Mouse (Mus musculus) CH12.LX (cell line): ENCODE measurements at regions not wholly inside any gene's neighbourhood (a gene's known extent, or its start where the extent isn't known, plus 50 kb on each side); places are given as distances from the start of the nearest gene placed in this dataset.

ENCODE experiments used
- DNase-seq: peaks from one replicate; pipeline ENCODE4 v3.0.0-alpha.2; 2013; ENCODE audit errors: extremely low read depth
- H3K27ac ChIP-seq: 2 replicates; pipeline ENCODE4 v1.5.1; 2012; ENCODE audit warnings: low read depth, mild to moderate bottlenecking, control low read depth, moderate library complexity; ENCODE audit not compliant: insufficient read depth
- H3K27me3 ChIP-seq: replicated peaks from 2 replicates; pipeline ENCODE3; 2012; ENCODE audit warnings: inconsistent platforms
- H3K36me3 ChIP-seq, 2 experiments: replicated peaks in 1 of 2; 2 replicates each; pipeline versions ENCODE3 to v1.6.1; 2012; ENCODE audit warnings: inconsistent platforms in 1 of 2, low read length in 1 of 2, mild to moderate bottlenecking in 1 of 2, mixed read lengths in 1 of 2, moderate library complexity in 1 of 2; ENCODE audit not compliant: control insufficient read depth in 1 of 2, insufficient read depth in 1 of 2
- H3K4me1 ChIP-seq, 2 experiments: 2 replicates each; pipeline ENCODE4 v1.6.1; 2012; ENCODE audit warnings: inconsistent platforms in 1 of 2, moderate library complexity in 1 of 2; ENCODE audit not compliant: insufficient read depth in 2 of 2, control insufficient read depth in 1 of 2
- H3K4me2 ChIP-seq: 2 replicates; pipeline ENCODE4 v1.6.1; 2012; ENCODE audit warnings: low read depth, mild to moderate bottlenecking, control low read depth; ENCODE audit not compliant: poor library complexity, insufficient read depth, severe bottlenecking
- H3K4me3 ChIP-seq, 3 experiments: fragments of 150-350 bp in 1 of 3; sonication (generic) in 1 of 3; replicated peaks in 1 of 3; 2 replicates each; pipeline versions ENCODE3 to v1.5.1; 2011 to 2012; ENCODE audit warnings: low read depth in 2 of 3, low read length in 2 of 3, mild to moderate bottlenecking in 2 of 3, moderate library complexity in 2 of 3, control low read depth in 1 of 3, improper control_type of control experiment in 1 of 3, inconsistent platforms in 1 of 3, mixed read lengths in 1 of 3; ENCODE audit not compliant: poor library complexity in 1 of 3
- H3K79me2 ChIP-seq: replicated peaks from 2 replicates; pipeline ENCODE4 v1.6.1; 2012; ENCODE audit warnings: mild to moderate bottlenecking, moderate library complexity; ENCODE audit not compliant: control insufficient read depth, poor library complexity, insufficient read depth, severe bottlenecking; ENCODE audit errors: extremely low read depth
- H3K9ac ChIP-seq: 2 replicates; pipeline ENCODE4 v1.6.1; 2012; ENCODE audit warnings: low read depth, mild to moderate bottlenecking, control low read depth, moderate library complexity; ENCODE audit not compliant: insufficient read depth
- H3K9me3 ChIP-seq: replicated peaks from 2 replicates; pipeline ENCODE3; 2012; ENCODE audit warnings: low read length, inconsistent platforms, mixed read lengths
- BHLHE40 ChIP-seq: IDR thresholded peaks from 2 replicates; pipeline ENCODE4 v1.6.1; 2011; ENCODE audit warnings: mild to moderate bottlenecking, low read depth, low read length, improper control_type of control experiment
- CHD1 ChIP-seq: IDR thresholded peaks from 2 replicates; pipeline ENCODE4 v1.6.1; 2012; ENCODE audit warnings: low read depth, low read length, improper control_type of control experiment, inconsistent platforms
- CHD2 ChIP-seq: IDR thresholded peaks from 2 replicates; pipeline ENCODE4 v1.6.1; 2011; ENCODE audit warnings: low read length, improper control_type of control experiment
- CTCF ChIP-seq, 2 experiments: IDR thresholded peaks in 1 of 2; conservative IDR thresholded peaks in 1 of 2; 2 replicates each; pipeline ENCODE4 v1.5.1; 2011 to 2012; ENCODE audit warnings: low read depth in 2 of 2, low read length in 2 of 2, improper control_type of control experiment in 1 of 2, inconsistent platforms in 1 of 2, mild to moderate bottlenecking in 1 of 2, moderate library complexity in 1 of 2
- E2F4 ChIP-seq: IDR thresholded peaks from 2 replicates; pipeline ENCODE4 v1.6.1; 2011; ENCODE audit warnings: low read depth, low read length, improper control_type of control experiment; ENCODE audit not compliant: insufficient replicate concordance
- ELF1 ChIP-seq: IDR thresholded peaks from 2 replicates; pipeline ENCODE4 v1.6.1; 2014; ENCODE audit warnings: low read depth, mild to moderate bottlenecking, inconsistent platforms, low read length, improper control_type of control experiment
- EP300 ChIP-seq: IDR thresholded peaks from 2 replicates; pipeline ENCODE4 v1.6.1; 2011; ENCODE audit warnings: low read length, improper control_type of control experiment
- ETS1 ChIP-seq: conservative IDR thresholded peaks from 2 replicates; pipeline ENCODE4 v1.6.1; 2012; ENCODE audit warnings: low read depth, mild to moderate bottlenecking, inconsistent platforms, low read length, improper control_type of control experiment, moderate library complexity
- GABPA ChIP-seq: IDR thresholded peaks from 2 replicates; pipeline ENCODE4 v1.6.1; 2012; ENCODE audit warnings: low read depth, low read length, improper control_type of control experiment, inconsistent platforms; ENCODE audit not compliant: insufficient replicate concordance
- HCFC1 ChIP-seq: IDR thresholded peaks from 2 replicates; pipeline ENCODE4 v1.6.1; 2012; ENCODE audit warnings: low read depth, mild to moderate bottlenecking, inconsistent platforms, low read length, improper control_type of control experiment
- IRF4 ChIP-seq: IDR thresholded peaks from 2 replicates; pipeline ENCODE4 v1.6.1; 2014; ENCODE audit warnings: low read depth, mild to moderate bottlenecking, inconsistent platforms, low read length, improper control_type of control experiment
- JUN ChIP-seq: IDR thresholded peaks from 2 replicates; pipeline ENCODE4 v1.6.1; 2011; ENCODE audit warnings: low read depth, mild to moderate bottlenecking, low read length, improper control_type of control experiment, moderate library complexity; ENCODE audit not compliant: insufficient read depth
- JUND ChIP-seq: conservative IDR thresholded peaks from 2 replicates; pipeline ENCODE4 v1.6.1; 2011; ENCODE audit warnings: low read depth, low read length, improper control_type of control experiment
- KAT2A ChIP-seq: IDR thresholded peaks from 2 replicates; pipeline ENCODE4 v1.6.1; 2012; ENCODE audit warnings: low read length, improper control_type of control experiment, inconsistent platforms; ENCODE audit not compliant: insufficient replicate concordance
- MAFK ChIP-seq: IDR thresholded peaks from 2 replicates; pipeline ENCODE4 v1.6.1; 2011; ENCODE audit warnings: low read length, improper control_type of control experiment; ENCODE audit not compliant: insufficient replicate concordance
- MAX ChIP-seq: IDR thresholded peaks from 2 replicates; pipeline ENCODE4 v1.6.1; 2011; ENCODE audit warnings: low read length, improper control_type of control experiment
- MAZ ChIP-seq: IDR thresholded peaks from 2 replicates; pipeline ENCODE4 v1.6.1; 2012; ENCODE audit warnings: low read depth, mild to moderate bottlenecking, inconsistent platforms, low read length, improper control_type of control experiment, moderate library complexity
- MEF2A ChIP-seq: IDR thresholded peaks from 2 replicates; pipeline ENCODE4 v1.6.1; 2014; ENCODE audit warnings: low read depth, mild to moderate bottlenecking, inconsistent platforms, low read length, improper control_type of control experiment, borderline replicate concordance
- MXI1 ChIP-seq: IDR thresholded peaks from 2 replicates; pipeline ENCODE4 v1.6.1; 2011; ENCODE audit warnings: mild to moderate bottlenecking, low read depth, low read length, improper control_type of control experiment
- MYC ChIP-seq: IDR thresholded peaks from 2 replicates; pipeline ENCODE4 v1.6.1; 2011; ENCODE audit warnings: low read depth, mild to moderate bottlenecking, improper control_type of control experiment, low read length
- NELFE ChIP-seq: IDR thresholded peaks from 2 replicates; pipeline ENCODE4 v1.6.1; 2011; ENCODE audit warnings: low read depth, low read length, improper control_type of control experiment
- NRF1 ChIP-seq: IDR thresholded peaks from 2 replicates; pipeline ENCODE4 v1.6.1; 2014; ENCODE audit warnings: low read depth, mild to moderate bottlenecking, inconsistent platforms, low read length, improper control_type of control experiment, moderate library complexity
- PAX5 ChIP-seq: IDR thresholded peaks from 2 replicates; pipeline ENCODE4 v1.6.1; 2012; ENCODE audit warnings: low read length, inconsistent platforms, mixed read lengths
- POLR2A ChIP-seq: IDR thresholded peaks from 2 replicates; pipeline ENCODE4 v1.6.1; 2011; ENCODE audit warnings: low read depth, mild to moderate bottlenecking, improper control_type of control experiment, low read length
- POLR2AphosphoS2 ChIP-seq: IDR thresholded peaks from 2 replicates; pipeline ENCODE4 v1.6.1; 2011; ENCODE audit warnings: low read depth, low read length, improper control_type of control experiment
- RAD21 ChIP-seq: IDR thresholded peaks from 2 replicates; pipeline ENCODE4 v1.6.1; 2011; ENCODE audit warnings: low read depth, mild to moderate bottlenecking, low read length, improper control_type of control experiment, moderate library complexity
- RCOR1 ChIP-seq: conservative IDR thresholded peaks from 2 replicates; pipeline ENCODE4 v1.6.1; 2012; ENCODE audit warnings: low read depth, mild to moderate bottlenecking, inconsistent platforms, low read length, improper control_type of control experiment
- SIN3A ChIP-seq: IDR thresholded peaks from 2 replicates; pipeline ENCODE4 v1.6.1; 2012; ENCODE audit warnings: low read length, improper control_type of control experiment, inconsistent platforms
- SMC3 ChIP-seq: IDR thresholded peaks from 2 replicates; pipeline ENCODE4 v1.6.1; 2011; ENCODE audit warnings: low read depth, low read length, improper control_type of control experiment
- TBP ChIP-seq: conservative IDR thresholded peaks from 2 replicates; pipeline ENCODE4 v1.6.1; 2011; ENCODE audit warnings: low read depth, low read length, improper control_type of control experiment
- TCF12 ChIP-seq: IDR thresholded peaks from 2 replicates; pipeline ENCODE4 v1.6.1; 2014; ENCODE audit warnings: low read depth, mild to moderate bottlenecking, inconsistent platforms, low read length, improper control_type of control experiment
- UBTF ChIP-seq: IDR thresholded peaks from 2 replicates; pipeline ENCODE4 v1.6.1; 2012; ENCODE audit warnings: low read depth, mild to moderate bottlenecking, inconsistent platforms, low read length, improper control_type of control experiment, moderate library complexity
- USF1 ChIP-seq: IDR thresholded peaks from 2 replicates; pipeline ENCODE4 v1.6.1; 2014; ENCODE audit warnings: low read depth, mild to moderate bottlenecking, inconsistent platforms, low read length, improper control_type of control experiment
- USF2 ChIP-seq: conservative IDR thresholded peaks from 2 replicates; pipeline ENCODE4 v1.6.1; 2011; ENCODE audit warnings: low read depth, low read length, improper control_type of control experiment
- ZC3H11A ChIP-seq: IDR thresholded peaks from 2 replicates; pipeline ENCODE4 v1.6.1; 2012; ENCODE audit warnings: low read depth, mild to moderate bottlenecking, inconsistent platforms, low read length, improper control_type of control experiment
- ZKSCAN1 ChIP-seq: IDR thresholded peaks from 2 replicates; pipeline ENCODE4 v1.6.1; 2012; ENCODE audit warnings: low read depth, inconsistent platforms, low read length, improper control_type of control experiment, borderline replicate concordance
- ZMIZ1 ChIP-seq: IDR thresholded peaks from 2 replicates; pipeline ENCODE4 v1.6.1; 2012; ENCODE audit warnings: low read depth, mild to moderate bottlenecking, inconsistent platforms, low read length, improper control_type of control experiment
- ZNF384 ChIP-seq: IDR thresholded peaks from 2 replicates; pipeline ENCODE4 v1.6.1; 2012; ENCODE audit warnings: low read depth, low read length, improper control_type of control experiment, inconsistent platforms
- dilution Hi-C: fragments of 300-500 bp; cut with MboI; formaldehyde crosslinking; loops from 2 replicates; pipeline ENCODE4 v1.14.3; 2020; ENCODE audit warnings: low sequenced_read_pairs; ENCODE audit not compliant: extremely low pct_unique_long_range_greater_than_20kb, extremely low pct_ligation_motif_present
- in situ Hi-C: fragments of 300-500 bp; cut with MboI; formaldehyde crosslinking; loops from 3 replicates; pipeline ENCODE4 v1.14.3; 2019; ENCODE audit warnings: low sequenced_read_pairs, low pct_ligation_motif_present, low pct_unique_long_range_greater_than_20kb, mixed read lengths

GRCm38 (mm10) chr11:39794183-39794652 is 900.8 kb downstream of the Mat2b start:
- no peaks in the 10 kb centered on the region for H3K27me3 ChIP-seq
- no peaks in the 10 kb centered on the region for H3K36me3 ChIP-seq
- peak overlapping the region; percentile 27 for H3K27ac ChIP-seq
- H3K4me1 ChIP-seq: no peaks in the 10 kb centered on the region
- TF ChIP-seq MAZ: peak; percentile 54; the same call in 1 of the 2 replicates
- TF ChIP-seq POLR2AphosphoS2: no peak
- no peak for TF ChIP-seq ZC3H11A
- no peak for TF ChIP-seq MAX
- no peak; the same call in 1 of the 2 replicates for TF ChIP-seq CHD1
- no peak for TF ChIP-seq JUN
- TF ChIP-seq PAX5: no peak
- no peak for TF ChIP-seq ETS1
- TF ChIP-seq TBP: 0 out of 2 replicates have a peak, but pooled peaks have one; percentile 12
- TF ChIP-seq KAT2A: no peak
- no peak for TF ChIP-seq USF1
- no peak for TF ChIP-seq JUND
- TF ChIP-seq ZKSCAN1: no peak
- TF ChIP-seq NELFE: no peak
- TF ChIP-seq EP300: 0 out of 2 replicates have a peak, but pooled peaks have one; percentile 3
- no peak for TF ChIP-seq IRF4
- no peak for TF ChIP-seq MYC
- TF ChIP-seq POLR2A: peak; percentile 50; the same call in 1 of the 2 replicates
- no peak for TF ChIP-seq UBTF
- no peak for TF ChIP-seq NRF1
- TF ChIP-seq USF2: no peak
- TF ChIP-seq MXI1: no peak
- TF ChIP-seq HCFC1: no peak
- TF ChIP-seq ELF1: no peak
- TF ChIP-seq RCOR1: no peak
- no peak for TF ChIP-seq CTCF (conservative IDR thresholded peaks at IDR 0.05 in 1 of 2, IDR thresholded peaks at IDR 0.05 in 1 of 2; ENCODE audit: low read depth in 2 of 2, low read length in 2 of 2)
- no peak for TF ChIP-seq ZMIZ1
- no peak for TF ChIP-seq MAFK
- no peak for TF ChIP-seq SMC3
- 0 out of 2 replicates have a peak, but pooled peaks have one; percentile 11 for TF ChIP-seq TCF12
- TF ChIP-seq E2F4: no peak
- TF ChIP-seq BHLHE40: peak; percentile 51; the same call in 1 of the 2 replicates
- no peak for TF ChIP-seq ZNF384
- TF ChIP-seq RAD21: no peak
- no peak for TF ChIP-seq MEF2A
- no peak for TF ChIP-seq GABPA
- TF ChIP-seq CHD2: no peak
- 0 out of 2 replicates have a peak, but pooled peaks have one; percentile 28 for TF ChIP-seq SIN3A
- TF ChIP-seq, all 38 proteins: peak for 7
- Histone ChIP-seq H3K4me3 (peak overlapping the region in 2 of 3 experiments; percentile 1 to 7), H3K9me3 (peaks cover 20% of the 10 kb centered on the region), H3K9ac (0 out of 2 replicates have a peak overlapping the region, but pooled peaks have one; percentile 15), H3K4me2 (no peak overlapping the region; the same call in 1 of the 2 replicates), H3K79me2 (no peaks in the 10 kb centered on the region)
- DNase-seq: no peak
- dilution Hi-C loops: no loop called here
- in situ Hi-C loops: no loop called here
